Mouse (Mus musculus): ENCODE measurements around the gene Rufy4.
"Not testable (repeated sequence)": the region's sequence is repeated elsewhere in the genome, so short reads cannot be mapped to it uniquely, and the experiment has no call there.

Gene Rufy4

DNA sequence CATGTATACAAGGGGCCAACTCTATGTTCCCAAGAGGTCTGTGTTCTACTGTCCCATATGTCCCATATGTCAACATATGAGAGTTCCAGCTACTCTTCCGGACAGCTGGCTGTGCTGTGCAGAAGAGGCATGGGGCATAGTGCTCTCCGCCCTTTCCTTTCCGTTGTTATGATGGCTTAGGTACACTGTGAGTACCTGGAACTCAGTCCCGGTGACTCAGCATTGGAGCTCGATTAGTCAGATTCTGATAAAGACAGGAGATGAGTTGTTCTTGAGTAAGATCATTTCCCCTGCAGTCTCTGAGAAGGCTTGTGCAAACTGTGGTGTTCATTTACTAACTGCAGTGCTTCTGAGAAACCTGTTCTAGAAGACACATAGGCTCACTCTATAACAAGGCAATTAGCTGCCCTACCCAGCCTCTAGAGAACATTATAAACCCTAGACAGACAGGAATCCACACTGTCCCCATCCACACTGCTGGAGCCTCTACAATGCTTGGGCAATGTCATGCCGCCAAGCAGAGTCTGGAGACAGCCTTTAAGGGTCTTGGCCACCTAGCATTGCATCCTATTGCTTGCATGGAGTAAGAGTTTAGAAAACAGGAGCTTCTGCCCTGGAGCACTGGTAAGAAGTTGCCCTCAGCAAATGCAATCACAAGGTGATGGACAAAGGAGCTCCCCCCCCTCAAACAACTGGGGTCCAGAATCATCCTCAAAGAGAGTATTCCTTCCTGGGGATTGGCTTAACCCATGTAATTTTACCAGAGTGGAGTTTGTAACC lies 24.0 kb downstream of the Rufy4 start:
- peak in 1 of 2 experiments; percentile 11 for DNase-seq (ENCODE audit: low spot score in 2 of 2)

DNA sequence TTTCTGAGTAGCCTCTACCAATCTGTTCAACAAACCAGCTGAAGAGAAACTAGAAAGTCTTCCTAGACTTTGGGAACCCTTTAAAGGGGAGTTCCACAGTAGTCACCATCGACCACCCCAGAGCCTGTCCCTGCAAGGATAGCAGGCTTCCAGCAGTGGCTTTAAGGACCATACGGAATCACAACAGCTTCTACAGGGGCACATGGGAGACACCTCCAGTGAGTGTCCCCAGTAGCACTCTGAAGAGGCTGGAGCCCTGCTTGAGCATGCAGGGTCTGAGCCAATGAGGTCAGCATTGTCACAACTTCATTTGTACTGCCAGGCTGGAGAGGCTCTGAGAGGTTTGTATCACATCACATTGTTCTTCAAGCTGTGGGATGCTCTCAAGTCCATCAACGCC lies 24.8 kb downstream of the Rufy4 start:
- peak in 1 of 2 experiments; percentile 9 for DNase-seq (ENCODE audit: low spot score in 2 of 2)

DNA sequence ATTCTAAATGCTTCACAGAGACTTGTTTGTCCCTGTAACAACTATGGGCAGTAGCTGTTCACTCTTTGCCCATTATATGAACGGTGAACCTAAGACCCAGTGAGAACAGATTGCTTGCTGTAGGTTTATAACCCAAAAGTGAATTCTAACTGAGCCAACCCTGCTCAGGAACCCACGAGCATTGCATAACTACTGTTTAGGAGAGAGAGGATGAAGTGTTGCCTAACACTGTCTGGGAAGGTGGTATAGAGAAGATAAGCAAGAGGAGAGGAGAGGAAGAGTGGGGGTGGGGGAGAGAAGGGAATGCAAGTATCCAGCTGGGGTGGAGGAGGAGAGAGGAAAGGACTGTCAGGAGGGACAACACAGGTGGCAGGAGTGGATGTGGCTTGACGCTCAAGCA lies 25.8 kb downstream of the Rufy4 start:
- DNase-seq (ENCODE audit: low spot score in 2 of 2) = peak in 1 of 2 experiments; percentile 3

DNA sequence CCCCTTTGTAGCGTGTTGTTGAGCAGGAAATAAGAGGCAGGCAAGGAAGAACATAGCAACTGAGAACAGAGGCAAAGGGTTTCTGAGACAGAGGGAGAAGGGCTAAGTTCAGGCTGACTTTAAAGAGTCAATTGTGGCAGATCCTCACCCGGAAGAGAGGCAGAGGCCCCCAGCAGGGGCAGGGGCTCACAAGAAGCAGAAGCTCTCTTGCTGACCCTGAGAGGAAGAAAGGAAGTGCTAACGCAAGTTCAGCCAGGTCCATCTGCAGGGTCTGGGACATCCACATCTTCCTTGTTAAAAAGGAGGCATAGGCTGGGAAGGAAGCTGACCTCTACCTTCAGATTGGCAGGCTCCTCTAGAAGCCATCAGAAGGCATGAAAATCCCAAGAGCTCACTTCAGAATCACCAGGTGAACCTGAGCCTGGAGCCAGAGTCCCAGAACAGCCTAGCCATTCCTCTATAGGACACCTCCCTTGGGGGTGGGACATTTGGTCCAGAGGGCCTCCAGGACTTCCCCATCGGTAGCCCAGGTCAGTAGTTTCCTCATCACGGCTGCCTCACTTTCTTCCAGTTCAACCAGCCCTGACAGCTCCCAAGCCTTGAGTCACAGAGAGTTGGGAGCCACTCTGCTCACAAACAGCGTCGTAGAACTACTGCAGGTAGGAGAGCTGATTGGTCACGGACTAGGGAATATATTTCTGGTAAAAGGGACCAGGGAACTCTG lies 28.3 kb downstream of the Rufy4 start, which contains the start of gene Cxcr2:
Gene Cxcr2, plus strand, starts transcription at position 529 of the 724 bp plus-strand sequence.
- DNase-seq (ENCODE audit: low spot score in 2 of 2) = peak in 1 of 2 experiments; percentile 19

DNA sequence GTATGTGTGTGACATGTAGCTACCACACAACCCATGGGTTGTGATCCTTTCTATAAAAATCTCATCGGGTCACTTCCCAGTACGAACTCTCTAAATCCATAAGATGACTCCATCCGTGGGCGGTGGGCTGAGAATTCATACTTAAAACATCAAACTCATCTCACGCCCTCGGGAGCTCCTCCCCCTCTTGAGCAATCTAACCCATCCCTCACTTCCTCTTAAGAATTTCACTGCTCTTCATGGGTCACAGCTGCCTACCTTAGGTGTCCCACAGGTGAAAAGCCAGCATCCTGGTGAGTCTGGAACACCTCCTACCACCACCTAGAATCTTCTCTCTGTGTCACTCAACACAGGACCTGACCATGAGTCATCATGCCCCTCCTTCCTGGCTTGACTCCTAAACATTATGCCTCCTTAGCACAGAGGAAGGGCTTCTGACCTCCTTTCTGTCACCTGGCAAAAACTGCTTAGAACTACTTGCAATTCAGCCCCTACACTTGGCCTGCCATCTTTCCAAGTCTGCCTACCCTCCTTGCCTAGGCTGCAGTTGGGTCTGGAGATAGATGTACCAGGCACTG lies 30.2 kb downstream of the Rufy4 start:
- DNase-seq (ENCODE audit: low spot score in 2 of 2) = peak in 1 of 2 experiments; percentile 4

DNA sequence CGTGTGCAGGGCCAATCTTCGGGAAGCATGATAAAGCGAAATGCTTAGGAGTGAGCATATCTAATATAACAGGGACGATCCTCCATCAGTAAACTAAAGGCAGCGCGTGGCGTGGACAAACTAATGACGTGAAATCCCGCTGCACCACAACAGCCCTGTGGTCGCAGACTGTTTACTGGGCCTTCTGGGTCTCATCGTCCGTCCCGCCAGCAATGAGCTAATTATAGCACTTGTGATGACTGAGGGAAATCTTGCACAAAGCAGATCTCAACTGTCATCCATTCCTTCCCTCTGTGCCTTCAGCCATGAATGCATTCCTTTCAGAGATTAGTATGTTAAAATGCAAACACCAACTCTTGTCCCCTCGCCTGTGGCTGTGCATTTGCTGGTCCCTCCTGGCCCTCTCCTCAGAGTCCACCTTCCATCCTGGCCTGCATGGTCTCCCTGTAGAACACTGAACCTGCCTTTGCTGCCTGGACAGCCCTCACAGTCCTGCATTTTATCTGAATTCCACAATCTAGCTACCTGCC lies 31.1 kb downstream of the Rufy4 start:
- DNase-seq (ENCODE audit: low spot score in 2 of 2) = peak in 1 of 2 experiments; percentile 7

DNA sequence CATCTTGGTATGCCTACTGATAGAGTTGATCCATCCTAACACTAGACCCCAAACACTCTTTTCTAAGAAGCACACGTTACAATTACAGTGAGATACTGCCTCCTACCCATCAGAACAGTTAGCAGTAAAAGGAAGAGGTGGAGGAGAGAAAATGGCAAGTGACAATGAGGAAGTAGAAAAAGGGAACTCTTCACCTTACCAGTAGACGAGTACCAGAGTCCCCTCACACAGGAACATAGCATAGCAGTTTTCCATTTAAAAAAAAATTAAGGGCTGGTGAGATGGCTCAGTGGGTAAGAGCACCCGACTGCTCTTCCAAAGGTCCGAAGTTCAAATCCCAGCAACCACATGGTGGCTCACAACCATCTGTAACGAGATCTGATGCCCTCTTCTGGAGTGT lies 34.3 kb downstream of the Rufy4 start:
- not testable (repeated sequence) for DNase-seq (ENCODE audit: low spot score in 2 of 2)

DNA sequence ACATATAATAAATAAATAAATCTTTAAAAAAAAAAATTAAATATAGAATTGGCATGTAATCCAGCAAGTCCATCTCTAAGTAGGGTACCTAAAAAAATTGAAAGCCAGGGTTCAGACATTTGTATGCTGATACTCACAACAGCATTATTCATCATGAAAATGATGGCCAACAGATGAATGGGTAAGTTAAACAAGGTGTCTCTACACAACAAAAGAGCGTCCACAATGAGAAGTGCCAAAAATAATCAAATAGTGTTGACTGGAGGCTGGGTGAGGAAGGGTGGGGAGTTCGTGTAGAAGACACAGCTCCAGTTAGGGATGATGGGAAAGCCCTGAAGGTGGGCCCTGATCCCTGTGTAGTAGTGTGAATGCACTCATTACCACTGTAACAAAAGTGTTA lies 34.7 kb downstream of the Rufy4 start:
- DNase-seq (ENCODE audit: low spot score in 2 of 2) = no peak

DNA sequence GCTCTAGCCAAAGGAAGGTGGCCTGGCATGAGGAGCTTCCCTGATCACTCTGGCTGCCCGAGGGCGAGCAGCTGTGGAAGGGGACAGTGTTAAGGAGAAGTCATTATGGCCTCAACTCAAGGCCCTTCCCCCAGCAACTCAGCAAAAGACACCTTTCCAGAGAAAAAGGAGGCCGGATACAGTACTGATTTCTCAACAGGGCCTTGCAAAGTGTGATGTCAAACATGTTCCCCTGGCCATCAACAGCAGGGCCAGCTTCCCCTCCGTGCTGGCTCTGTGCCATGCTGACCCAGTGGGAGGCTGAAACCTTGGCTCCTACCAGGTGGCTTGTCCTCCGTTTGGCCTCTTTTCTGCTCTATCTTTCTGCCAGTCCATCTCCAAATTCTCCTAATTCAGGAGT lies 41.8 kb downstream of the Rufy4 start:
- DNase-seq (ENCODE audit: low spot score in 2 of 2) = no peak

DNA sequence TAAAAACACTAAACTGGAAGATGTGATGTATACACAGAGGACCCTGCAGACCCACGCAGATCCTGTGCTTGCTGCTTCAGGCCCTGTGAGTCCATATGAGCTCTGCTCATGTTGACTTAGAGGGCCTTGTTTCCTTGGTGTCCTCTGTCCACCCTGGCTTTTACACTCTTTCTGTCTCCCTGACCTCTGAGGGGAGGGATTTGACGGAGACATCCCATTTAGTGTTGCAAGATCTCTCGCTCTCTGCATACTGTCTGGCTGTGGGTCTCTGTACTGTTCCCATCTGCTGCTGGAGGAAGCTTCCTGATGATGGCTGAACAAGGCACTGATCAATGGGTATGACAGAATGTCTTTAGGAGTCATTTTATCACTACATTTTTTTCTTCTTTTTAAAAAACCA lies 44.4 kb downstream of the Rufy4 start:
- DNase-seq (ENCODE audit: low spot score in 2 of 2) = no peak

DNA sequence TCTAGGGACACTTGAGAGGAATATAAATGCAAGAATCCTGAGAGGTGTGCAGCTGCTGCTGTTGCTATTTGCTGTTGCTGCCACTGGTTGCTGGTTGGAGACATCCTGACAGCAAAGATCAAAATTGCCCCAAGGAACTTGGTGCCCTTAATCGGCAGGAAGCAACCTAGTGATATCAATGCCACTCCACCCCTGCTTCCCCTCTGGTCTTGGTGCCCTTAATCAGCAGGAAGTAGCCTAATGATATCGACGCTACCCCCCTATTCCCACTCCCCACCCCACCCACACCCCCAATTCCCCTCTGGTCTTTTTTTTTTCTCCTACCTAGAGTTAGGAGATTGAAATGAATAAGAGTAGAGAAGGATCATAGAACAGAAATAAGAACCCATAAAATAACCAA lies 47.4 kb downstream of the Rufy4 start:
- no peak for DNase-seq (ENCODE audit: low spot score in 2 of 2)

DNA sequence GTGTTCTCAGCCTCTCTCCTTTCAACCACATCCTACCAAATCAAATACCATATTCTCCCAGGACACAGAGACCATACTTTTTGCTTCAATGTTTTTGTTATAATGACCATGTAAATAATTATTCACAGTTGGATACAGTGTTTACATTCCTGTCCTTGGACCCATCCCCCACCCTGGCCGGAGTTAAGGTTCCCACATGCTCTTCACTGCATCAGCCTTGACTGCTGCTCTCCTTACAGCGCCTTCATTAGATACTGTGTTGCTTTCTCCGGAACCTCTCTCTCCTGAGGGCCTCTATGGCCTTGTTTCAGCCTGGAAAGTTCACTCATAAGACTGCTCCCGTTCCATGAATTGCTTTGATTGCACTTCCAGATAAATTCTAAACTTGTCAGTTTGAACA lies 50.4 kb downstream of the Rufy4 start:
- no peak for DNase-seq (ENCODE audit: low spot score in 2 of 2)

DNA sequence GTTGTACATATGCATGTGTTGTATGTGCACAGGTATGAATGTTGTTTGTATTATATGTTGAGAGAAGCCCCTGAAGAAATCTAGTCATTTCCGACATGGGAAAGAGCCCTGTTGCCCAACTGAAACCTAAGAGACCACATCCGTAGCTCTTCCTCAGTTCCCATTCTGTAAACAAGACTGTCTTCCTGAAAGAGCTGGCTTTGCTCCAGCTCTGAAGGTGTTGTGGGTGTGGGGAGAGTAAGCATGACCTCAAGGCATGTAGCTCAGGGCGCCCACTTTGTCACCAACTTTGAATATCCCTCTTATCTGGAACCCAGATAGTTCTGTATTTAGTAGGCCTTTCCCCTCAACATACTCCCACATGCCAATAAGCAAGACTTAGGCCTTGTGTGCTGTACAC lies 53.3 kb downstream of the Rufy4 start:
- DNase-seq (ENCODE audit: low spot score in 2 of 2) = no peak

DNA sequence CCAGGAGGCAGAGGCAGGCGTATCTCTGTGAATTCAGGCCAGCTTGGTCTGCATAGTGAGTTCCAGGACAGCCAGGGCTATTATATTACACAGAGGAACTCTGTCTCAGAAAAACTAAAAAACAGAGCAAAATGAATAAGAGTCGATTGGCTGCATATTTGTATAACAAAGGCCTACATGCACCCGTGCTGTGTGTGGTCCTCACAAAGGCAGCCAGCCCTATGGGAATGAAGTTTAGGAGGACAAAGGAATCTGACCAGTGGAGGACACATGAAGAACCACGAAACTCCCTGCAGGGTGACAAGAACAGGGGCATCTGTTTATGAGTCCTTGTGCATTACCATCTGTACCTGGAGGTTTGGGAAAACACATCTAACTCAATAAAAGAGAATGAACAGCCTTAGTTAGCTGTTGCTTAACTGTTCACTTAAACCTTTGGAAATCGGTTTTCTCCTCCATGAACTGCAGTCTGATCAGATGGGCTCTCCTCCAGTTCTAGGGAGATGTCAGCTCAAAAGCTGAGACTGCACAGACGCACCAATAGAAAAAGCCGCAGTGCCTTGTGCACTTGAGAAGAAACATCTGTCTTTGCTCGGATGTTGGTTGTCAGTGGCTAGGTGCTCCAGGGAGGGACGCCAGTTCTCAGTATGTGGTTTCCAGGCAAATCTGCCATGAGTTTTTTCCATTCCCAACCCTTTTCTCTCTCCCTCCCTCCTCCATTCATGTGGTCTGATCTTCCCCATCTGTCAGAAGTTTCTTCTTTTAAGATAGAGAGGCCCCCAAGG lies 54.5 kb downstream of the Rufy4 start:
- DNase-seq (ENCODE audit: low spot score in 2 of 2) = no peak

DNA sequence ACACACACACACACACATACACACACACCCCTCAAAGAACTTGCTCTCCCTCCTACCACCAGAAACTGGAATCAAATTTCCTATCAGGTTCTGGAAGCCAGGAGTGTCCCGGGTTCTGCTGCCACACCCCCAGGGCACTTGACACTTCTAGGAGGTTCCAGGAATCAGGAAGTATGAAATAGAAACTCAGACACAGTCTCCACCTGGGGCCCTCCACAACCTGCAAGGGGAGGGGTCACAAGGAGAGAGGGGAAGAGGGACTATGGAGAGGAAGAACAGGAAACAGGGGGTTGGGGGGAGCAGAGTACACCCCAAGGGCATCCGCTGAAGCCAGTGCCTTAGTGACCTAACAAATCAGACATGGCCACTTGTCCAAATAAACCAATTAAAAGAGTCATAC lies 56.1 kb downstream of the Rufy4 start:
- no peak for DNase-seq (ENCODE audit: low spot score in 2 of 2)

DNA sequence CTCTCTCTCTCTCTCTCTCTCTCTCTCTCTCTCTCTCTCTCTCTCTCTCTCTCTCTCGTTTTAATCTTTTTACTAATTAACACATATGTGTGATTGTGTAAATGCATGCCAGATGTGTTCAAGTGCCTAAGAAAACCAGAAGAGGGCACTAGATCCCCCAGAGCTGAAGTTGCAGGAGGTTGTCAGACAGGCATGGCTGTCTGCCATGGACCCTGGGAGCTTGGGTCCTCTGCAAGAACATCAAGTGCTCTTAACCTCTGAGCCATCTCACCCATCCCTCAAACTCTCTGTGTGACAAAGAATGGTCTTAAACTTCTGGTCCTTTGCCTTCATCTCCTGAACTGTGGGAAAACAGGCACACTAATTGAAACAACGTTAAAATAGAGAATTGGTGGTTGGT lies 57.7 kb downstream of the Rufy4 start:
- DNase-seq (ENCODE audit: low spot score in 2 of 2) = no peak

DNA sequence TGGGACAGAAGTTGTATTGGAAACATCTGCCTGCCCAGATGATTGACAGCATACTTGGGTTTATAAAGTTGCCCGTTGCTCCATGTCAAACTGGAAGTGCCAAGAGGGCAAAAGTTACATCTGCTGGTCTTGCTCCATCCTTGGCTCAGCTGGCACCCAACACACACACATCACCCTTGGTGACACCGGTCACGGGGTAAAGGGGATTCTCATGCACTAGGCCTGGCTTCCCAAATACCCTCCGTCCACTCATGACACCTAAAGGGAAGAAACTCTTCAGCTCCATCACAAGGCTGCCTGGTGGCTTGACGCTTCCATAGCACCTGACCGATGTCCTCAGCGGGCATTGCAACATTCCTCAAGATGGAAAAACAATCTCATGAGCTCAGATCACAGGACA lies 65.1 kb downstream of the Rufy4 start:
- no peak for DNase-seq (ENCODE audit: low spot score in 2 of 2)

DNA sequence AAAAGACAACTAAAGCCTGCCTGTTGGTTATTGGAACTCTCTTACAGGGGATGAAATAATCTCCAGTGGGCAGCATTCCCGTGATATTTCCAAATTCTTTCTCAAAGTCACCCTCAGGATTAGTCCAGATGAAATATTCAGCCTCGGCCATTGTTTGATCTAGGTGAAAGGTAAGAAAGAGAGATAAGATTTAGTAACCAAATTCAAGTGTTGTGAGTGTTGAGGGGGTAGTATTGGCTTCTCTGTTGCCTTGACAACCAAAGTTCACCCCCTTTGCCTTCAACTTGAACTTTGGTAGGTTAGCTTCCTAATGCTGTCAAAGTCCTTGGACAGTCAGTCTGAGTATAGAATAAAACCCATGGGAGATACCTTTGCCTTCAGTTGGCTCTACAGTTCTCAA lies 67.4 kb downstream of the Rufy4 start:
- DNase-seq (ENCODE audit: low spot score in 2 of 2) = no peak

DNA sequence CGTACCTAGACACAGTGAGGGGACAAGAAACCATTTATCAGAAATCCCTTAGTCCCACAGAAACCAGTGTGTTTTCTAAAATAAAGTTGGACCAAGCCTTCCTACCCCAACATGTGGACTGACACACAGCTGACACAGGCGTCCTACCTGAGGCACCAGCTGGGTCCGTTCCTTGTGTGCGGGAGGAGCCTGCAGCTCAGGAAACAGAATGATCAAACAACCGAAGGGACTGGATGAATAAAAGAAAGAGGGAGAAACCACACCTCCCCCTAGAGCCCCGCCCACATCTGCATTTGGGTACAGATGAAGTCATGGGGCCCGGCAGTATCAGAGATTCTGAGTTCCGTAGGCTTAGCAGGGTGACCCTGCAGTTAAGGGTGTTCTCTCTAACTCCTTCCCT lies 69.1 kb downstream of the Rufy4 start, which contains the start of gene Cxcr1:
Gene Cxcr1, minus strand, starts transcription at position 187 of the 400 bp plus-strand sequence.
- no peak for DNase-seq (ENCODE audit: low spot score in 2 of 2)

DNA sequence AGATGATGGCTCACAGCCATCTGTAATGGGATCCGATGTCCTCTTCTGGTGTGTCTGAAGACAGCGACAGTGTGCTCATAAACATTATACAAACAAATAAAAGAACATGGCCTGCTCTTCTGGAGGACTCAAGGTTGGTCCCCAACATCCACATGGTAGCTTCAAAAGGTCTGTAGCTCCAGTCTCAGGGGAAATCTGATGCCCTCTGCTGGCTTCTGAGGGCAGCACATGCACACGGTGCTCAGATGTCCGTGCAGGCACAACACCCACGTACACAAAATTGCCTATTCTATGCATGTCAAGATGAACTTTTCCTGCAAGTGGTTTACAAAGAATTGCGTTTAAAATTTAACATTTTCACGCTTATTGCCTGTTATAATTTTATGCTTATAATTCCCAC lies 70.6 kb downstream of the Rufy4 start:
- DNase-seq (ENCODE audit: low spot score in 2 of 2) = no peak

DNA sequence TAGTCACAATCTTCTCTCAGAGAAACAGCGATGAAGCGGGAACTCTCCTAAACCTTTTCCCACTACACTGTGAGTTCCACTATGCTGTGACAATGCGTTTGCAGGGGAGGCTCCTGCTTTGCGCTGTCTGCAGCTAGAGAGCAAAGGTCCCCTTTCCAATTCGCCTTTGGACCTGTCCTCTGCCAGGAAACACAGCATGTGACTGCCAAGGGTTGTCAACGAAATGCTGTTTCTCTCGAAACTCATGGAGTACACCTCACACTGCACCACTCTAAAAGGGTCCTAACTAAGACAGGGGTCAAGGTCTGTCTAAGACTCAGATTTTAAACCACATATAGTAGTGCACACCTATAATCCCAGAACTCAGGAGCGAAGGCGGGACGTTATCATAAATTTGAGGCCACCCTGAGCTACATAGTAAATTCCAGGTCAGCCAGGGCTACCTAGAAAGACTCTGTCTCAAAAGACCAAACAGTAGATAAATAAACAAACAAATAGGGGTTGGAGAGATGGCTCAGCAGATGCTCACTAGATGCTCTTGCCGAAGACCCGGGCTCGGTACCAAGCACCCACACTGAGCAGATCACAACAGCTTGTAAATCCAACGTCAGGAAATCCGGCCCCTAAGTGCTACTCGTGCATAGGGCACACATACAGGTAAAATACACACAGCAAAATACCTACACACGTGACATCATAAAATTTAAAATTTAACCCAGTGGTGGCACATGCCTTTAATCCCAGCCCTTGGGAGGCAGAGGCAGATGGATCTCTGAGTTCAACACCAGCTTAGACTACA lies 71.5 kb downstream of the Rufy4 start:
- DNase-seq (ENCODE audit: low spot score in 2 of 2) = no peak

Data from right cerebral cortex, postnatal 10 days (tissue).